Mouse (Mus musculus): Measurements from ENCODE around the gene Zfp580.

Gene Zfp580

GRCm38 (mm10) chr7:5035628-5036027 lies 15.7 kb upstream of the Zfp580 start:
- DNase-seq (ENCODE audit: low spot score), result no peak

GRCm38 (mm10) chr7:5036136-5036535 lies 15.2 kb upstream of the Zfp580 start:
- DNase-seq (ENCODE audit: low spot score), result no peak

- DNase-seq (ENCODE audit: low spot score), result no peak
Observed at GRCm38 (mm10) chr7:5037026-5037425, 14.3 kb upstream of the Zfp580 start.

DNA sequence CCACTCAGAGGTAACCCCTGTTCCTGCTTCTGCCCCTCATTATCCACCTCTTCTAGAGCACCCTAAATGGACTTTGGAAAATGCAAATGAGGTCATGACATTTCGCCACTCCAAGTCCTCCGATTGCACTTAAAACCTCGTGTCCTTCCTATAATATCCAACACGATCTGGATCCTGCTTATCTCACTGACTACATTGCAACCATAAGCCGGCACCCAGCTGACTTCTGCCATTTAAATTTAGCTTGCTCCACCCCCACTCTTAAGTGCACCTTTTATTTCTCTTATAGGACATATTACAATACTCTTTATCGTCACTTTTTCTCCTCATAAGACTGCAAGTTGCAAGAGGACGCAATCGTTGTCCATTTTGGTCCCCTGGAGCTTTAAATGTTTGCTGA lies 13.9 kb upstream of the Zfp580 start:
- no peak for DNase-seq (ENCODE audit: low spot score)

DNA sequence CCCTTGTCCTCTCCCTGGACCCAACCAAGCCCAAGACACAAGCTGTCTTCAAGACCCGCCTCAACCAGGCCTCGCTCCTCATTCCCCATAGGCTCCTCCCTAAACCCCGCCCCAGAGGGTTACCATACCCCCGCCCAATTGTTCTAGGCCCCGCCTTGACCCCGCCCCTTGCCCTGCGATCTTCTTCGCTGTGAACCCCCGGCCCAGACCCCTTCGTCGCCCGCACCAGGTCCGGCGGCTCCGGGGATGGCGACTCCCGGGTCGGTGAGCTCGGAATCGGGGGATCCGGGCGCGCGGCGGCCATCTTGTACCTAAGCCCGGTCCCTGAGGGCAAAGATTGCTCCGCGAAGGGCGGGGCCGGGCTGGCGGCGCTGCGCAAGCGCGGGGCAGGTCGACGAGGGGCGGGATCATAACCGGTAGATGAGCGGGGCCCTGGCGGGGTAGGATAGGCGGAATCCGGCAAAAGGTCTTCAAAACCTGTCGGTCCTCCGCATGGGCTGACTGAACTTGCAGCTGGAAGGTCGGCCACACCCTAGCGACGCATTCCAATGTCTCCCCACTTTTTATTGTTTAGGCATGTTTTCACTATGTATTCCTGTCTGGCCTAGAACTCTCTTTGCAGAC lies 13.1 kb upstream of the Zfp580 start, which contains the start of gene Zfp784:
Gene Zfp784, minus strand, starts transcription at position 338 of the 624 bp plus-strand sequence.
- DNase-seq (ENCODE audit: low spot score), result peak; percentile 94

- no peak for DNase-seq (ENCODE audit: low spot score)
Observed at GRCm38 (mm10) chr7:5038940-5039339, 12.4 kb upstream of the Zfp580 start.

DNA sequence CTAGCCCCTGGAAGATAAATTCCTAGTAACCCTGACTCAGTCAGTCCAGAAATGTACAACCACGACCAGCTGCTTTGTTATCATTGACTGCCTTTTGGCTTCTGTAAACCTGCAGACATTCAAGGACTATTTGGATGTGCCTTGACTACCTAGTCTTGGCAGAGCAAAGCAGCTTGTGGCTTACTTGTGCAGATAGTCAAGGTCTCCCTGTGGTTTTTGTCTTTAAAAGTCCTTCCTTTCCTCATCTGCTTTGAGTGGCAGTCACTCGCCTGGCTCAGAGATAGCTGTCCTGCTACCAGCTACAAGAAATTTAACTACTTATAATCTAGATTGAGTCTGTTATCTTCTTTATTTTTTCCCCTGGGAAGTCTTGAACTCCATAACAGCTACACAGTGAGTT lies 6.4 kb upstream of the Zfp580 start:
- no peak for DNase-seq (ENCODE audit: low spot score)

DNA sequence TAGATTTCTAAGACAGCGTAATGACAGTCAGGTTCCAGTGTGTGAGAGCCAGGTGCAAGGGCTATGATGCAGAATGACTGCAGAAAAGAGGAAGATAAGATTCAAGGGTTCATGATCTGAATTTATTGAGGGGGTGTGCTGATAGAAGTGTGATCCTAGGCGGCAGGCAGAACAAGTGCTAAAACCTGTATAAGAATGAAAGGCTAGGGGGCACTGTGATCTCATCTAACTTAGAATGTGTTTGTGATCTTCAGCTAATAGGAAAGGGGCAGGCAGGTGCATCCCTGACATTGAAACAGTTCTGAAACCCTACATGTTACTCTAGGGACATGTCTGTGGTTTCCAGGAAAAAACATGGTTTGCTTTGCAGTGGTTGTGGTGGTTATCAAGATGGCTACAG lies 5.2 kb upstream of the Zfp580 start:
- DNase-seq (ENCODE audit: low spot score), result no peak

DNA sequence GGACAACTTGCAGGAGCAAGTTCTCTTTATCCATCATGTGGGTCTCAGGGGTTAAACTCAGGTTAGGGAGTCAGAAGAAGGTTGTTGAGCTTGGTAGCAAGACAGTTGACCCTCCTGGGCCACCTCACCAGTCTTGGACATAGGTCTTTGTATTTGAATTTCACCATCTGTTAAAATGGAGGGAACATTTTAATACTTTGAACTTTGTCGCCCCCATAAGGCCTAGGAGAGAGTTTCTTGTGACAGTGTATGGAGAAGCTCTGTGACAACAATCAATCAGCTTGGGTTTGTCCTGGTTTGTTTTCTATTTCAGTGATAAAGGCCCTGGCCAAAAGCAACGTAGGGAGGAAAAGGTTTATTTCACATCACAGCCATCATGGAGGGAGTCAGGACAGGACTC lies 4.0 kb upstream of the Zfp580 start:
- no peak for DNase-seq (ENCODE audit: low spot score)

- no peak for DNase-seq (ENCODE audit: low spot score)
Observed at GRCm38 (mm10) chr7:5052438-5052837, 1.1 kb downstream of the Zfp580 start.

- DNase-seq (ENCODE audit: low spot score), result no peak
Observed at GRCm38 (mm10) chr7:5052931-5053343, 1.6 kb downstream of the Zfp580 start.

GRCm38 (mm10) chr7:5053456-5054179 lies 2.3 kb downstream of the Zfp580 start:
- no peak for DNase-seq (ENCODE audit: low spot score)

DNA sequence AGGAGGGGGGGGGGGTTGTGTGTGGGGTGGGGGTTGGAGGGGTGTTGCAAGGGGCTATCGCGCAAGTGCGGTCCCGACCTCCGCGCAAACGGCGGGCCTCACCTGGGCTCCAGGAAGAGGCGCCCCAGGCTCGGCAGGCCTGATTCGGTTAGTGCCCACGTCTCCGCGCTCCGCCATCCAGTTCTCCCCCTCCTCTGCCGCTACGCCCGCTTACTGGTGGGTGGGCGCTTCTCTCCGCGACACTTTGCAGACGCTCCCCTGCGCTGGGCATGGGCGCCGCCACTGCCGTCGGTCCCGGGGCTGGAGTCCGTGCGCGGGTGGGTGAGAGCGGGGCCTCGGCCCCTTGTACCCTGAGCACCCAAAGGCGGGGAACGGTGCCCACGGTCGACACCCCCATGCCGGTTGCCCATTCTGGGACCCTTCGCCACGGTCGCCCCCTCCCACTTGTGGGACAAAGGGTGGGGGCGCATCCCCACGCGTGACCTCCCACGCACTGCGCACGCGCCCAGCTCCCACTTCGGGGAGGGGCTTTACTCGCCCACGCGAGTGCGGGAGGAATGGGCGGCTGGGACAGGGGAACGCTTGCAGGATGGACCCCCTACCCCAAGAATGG lies 5.4 kb downstream of the Zfp580 start:
- no peak for DNase-seq (ENCODE audit: low spot score)

DNA sequence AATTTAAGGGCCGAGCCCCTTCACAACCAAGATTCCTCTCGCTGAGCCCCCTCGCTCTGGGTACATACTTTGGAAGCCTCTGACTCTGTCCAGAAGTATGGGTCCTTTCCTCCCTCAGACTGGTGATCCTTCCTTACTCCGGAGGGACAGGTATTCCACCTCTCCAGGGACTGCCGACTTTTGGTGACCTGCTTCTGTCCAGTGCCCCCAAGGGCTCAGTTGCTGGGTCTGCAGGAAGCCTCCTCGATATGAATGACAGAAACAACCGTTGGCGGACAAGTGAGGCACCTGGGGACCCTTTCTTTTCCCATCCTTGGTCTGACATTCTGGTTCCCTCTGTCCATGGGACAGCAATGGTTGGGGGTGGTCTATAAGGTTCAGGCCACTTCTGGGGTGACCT lies 6.0 kb downstream of the Zfp580 start:
- no peak for DNase-seq (ENCODE audit: low spot score)

DNA sequence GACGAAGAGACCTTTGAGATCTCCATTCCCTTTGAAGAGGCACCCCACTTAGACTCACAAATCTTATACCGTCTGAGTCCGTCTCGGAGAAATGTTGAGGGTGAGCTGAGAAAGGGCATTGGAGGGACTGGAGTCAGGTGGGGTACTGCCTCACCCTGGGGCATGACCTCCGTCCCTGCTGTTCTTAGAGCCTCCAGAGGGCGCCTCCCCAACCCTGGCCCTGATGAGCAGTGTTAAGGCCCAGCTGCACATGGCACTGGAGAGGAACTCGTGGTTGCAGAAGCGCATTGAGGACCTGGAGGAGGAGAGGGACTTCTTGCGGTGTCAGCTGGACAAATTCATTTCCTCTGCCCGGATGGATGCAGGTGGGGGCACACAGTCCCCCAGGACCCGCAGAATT lies 6.5 kb downstream of the Zfp580 start:
- no peak for DNase-seq (ENCODE audit: low spot score)

DNA sequence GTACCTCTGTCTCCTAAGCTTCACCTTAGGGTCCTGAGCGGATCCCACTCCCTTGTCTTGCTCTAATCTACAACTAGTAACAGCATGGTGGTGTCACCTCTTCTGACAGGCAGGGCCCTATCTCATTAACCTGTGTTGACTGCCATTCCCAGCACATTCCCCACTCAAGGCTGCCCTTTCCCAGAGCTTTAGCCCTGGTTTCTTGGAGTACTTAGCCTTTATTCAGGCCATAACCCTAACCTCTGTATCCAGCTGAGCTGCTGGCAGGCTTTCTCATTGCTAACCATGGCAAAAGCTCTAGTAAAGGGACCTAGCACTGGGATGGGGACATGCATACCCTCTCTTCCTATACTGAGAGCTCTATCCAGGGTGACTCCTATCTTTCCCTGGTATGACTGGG lies 7.3 kb downstream of the Zfp580 start:
- no peak for DNase-seq (ENCODE audit: low spot score)

GRCm38 (mm10) chr7:5059421-5059820 lies 8.1 kb downstream of the Zfp580 start:
- no peak for DNase-seq (ENCODE audit: low spot score)

DNA sequence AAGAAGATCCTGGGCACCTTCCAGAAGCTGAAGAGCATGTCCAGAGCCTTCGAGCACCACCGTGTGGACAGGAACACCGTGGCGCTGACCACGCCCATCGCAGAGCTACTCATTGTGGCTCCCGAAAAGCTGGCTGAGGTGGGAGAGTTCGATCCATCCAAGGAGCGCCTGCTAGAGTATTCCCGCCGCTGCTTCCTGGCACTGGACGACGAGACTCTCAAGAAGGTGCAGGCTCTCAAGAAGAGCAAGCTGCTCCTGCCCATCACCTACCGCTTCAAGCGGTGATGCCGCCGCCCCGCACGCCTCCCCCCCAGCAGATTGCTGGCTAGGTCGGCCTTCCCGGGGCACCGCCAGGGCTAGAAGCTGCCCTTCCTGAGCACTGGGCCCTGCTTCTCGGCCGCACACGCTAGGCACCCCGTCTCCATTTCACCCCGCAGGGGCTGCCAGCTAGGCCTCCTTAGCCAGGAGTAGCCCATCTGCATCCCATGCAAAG lies 8.9 kb downstream of the Zfp580 start:
- DNase-seq (ENCODE audit: low spot score), result peak; percentile 70

- peak; percentile 97 for DNase-seq (ENCODE audit: low spot score)
Observed at GRCm38 (mm10) chr7:5060944-5061773, 9.8 kb downstream of the Zfp580 start.

DNA sequence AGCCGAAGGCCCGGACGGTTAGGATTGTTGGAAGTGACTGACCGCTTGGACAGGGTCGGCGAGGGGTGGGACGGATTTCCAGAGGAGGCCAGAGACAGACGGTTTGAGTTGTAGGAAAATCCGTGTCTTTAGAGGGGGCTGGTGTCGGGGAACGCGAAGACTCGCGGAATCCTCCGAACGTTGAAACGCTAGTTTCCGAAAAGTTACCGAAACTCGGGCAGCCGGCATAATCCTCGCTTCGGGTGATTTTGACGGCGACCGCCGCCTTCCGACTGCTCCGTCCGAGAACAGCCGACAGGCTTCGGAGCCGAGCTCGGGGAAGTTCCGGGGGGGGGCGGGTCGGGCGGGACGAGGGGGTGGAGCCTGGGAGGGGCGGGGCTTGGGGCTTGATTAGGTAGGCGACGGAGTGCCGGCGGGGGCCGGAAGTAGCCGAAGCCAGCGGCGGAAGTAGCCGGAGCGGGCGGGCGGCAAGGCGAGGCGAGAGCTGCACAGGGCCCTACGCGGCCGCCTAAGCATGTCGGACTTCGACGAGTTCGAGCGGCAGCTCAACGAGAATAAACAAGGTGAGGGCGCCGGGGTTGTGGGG lies 10.5 kb downstream of the Zfp580 start, which contains the start of gene U2af2:
Gene U2af2, plus strand, starts transcription at position 370 of the 586 bp plus-strand sequence.
- DNase-seq (ENCODE audit: low spot score), result peak; percentile 92

GRCm38 (mm10) chr7:5062360-5063001 lies 11.1 kb downstream of the Zfp580 start:
- DNase-seq (ENCODE audit: low spot score), result no peak
